Mouse (Mus musculus): ENCODE results near the gene Pigk.

GRCm38 (mm10) chr3:152969774-152970347 lies 256.0 kb downstream of the Pigk start:
- no peak for TF ChIP-seq GATA1 (IDR thresholded peaks at IDR 0.05; ENCODE audit: borderline replicate concordance, low read length)
- no peak for TF ChIP-seq FLI1 (IDR thresholded peaks at IDR 0.05; ENCODE audit: low read length)
